Mouse (Mus musculus) stomach, embryonic 16.5 days (tissue): ENCODE data around the gene Tsc1. TPM values are rescaled to one million over a fixed set of nuclear protein-coding genes. Genes with fewer than 3 reads are reported as not detected.

Experiments
- ATAC-seq: fragments of 200-750 bp; cut with Nextera tagmentation; 2 replicates; pipeline ENCODE4 v1.8.0; 2017; ENCODE audit warnings: moderate number of reproducible peaks, moderate TSS enrichment; ENCODE audit not compliant: insufficient read depth, low FRiP score
- H3K27ac ChIP-seq: fragments of 300-500 bp; sonication (generic); 2 replicates; pipeline ENCODE4 v1.5.1; 2014; ENCODE audit warnings: low read length
- H3K27me3 ChIP-seq: fragments of 300-500 bp; sonication (generic); 2 replicates; pipeline ENCODE4 v1.6.1; 2014; ENCODE audit warnings: low read length, control low read depth, mixed read lengths; ENCODE audit not compliant: control insufficient read depth, insufficient read depth
- H3K36me3 ChIP-seq: fragments of 300-500 bp; sonication (generic); 2 replicates; pipeline ENCODE4 v1.6.1; 2014; ENCODE audit warnings: low read length; ENCODE audit not compliant: control insufficient read depth, insufficient read depth
- H3K4me1 ChIP-seq: fragments of 300-500 bp; sonication (generic); 2 replicates; pipeline ENCODE4 v1.6.1; 2014; ENCODE audit warnings: low read length, control low read depth, mixed read lengths; ENCODE audit not compliant: control insufficient read depth, insufficient read depth
- H3K4me2 ChIP-seq: fragments of 300-500 bp; sonication (generic); 2 replicates; pipeline ENCODE4 v1.6.1; 2014; ENCODE audit warnings: low read depth, low read length, mixed read lengths
- H3K4me3 ChIP-seq: fragments of 300-500 bp; sonication (generic); replicated peaks from 2 replicates; pipeline ENCODE4 v1.5.1; 2014; ENCODE audit warnings: mild to moderate bottlenecking, low read length
- H3K9ac ChIP-seq: fragments of 300-500 bp; sonication (generic); 2 replicates; pipeline ENCODE4 v1.6.1; 2014; ENCODE audit warnings: low read length
- H3K9me3 ChIP-seq: fragments of 300-500 bp; sonication (generic); replicated peaks from 2 replicates; pipeline ENCODE4 v1.6.1; 2016; ENCODE audit warnings: low read length, control low read depth; ENCODE audit not compliant: control insufficient read depth
- WGBS: fragments of 180-500 bp; shearing (Covaris S2); extraction: QIAGEN DNeasy Blood & Tissue Kit; methylation state at CpG from one replicate; pipeline ENCODE4 v1.1.7; 2014; 5-methylcytosine and 5-hydroxymethylcytosine counted together
- polyA plus RNA-seq: library from polyadenylated mRNA; unstranded; fragments of >200 nt; fragmentation: Nextera tagmentation; extraction: Ambion mirVana; gene quantifications from 2 replicates; pipeline ENCODE4 v1.2.1, GENCODE M21; 2015

Tsc1 gene
- polyA plus RNA-seq, 1 experiment from 2014 or later, result 18.8 TPM

DNA sequence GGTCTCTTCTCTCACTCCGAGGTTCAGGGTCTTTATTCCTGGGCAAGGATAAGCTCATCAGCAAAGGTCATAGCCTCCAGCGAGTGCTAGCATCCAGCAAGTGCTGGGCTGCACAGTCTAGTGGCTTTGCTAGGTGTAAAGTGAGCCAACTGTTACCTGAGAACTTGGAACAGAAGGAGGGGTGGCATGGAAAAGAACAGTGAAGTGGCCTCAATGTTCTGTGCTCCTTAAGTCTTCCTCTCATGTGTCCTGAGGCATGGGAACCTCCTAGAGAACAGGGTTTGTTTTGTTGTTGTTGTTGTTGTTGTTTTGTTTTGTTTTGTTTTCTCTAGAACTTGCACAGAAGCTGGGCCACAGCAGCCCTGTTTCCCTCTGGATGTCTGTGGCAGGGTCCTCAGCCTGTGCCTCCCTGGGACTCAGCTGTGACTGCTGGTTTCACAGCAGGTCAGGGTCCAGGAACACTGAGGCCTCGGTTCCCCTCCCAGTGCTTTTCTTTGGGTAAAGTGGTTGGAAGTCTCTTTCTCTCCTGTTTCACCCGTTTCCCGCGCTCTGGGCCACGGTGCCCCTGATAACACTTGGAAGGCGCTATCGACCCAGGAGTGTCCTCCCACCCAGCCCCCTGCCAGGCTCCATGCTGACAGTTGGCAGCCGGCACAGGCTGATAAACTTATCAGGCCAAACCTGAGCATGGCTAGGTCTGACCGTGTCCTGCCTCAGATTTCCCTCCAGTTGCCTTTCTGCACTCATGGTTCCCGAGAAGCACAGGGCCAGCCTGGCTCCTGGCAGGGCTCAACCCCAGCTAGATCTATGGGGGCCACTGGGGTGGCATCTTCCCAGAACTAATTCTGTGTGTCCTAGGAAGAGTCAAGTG, 39.1 kb upstream of the Tsc1 start:
- 46% methylated on average over 12 of the region's 12 CpGs for WGBS
- Histone ChIP-seq H3K4me3 (no peak overlapping the region), H3K36me3 (no peaks in the 10 kb centered on the region), H3K9ac (peak overlapping the region; percentile 49; the same call in 1 of the 2 replicates), H3K9me3 (no peaks in the 10 kb centered on the region), H3K27ac (no peak overlapping the region), H3K4me2 (no peak overlapping the region), H3K27me3 (no peaks in the 10 kb centered on the region), H3K4me1 (peaks cover 9% of the 10 kb centered on the region)
- ATAC-seq, result peak; percentile 80

DNA sequence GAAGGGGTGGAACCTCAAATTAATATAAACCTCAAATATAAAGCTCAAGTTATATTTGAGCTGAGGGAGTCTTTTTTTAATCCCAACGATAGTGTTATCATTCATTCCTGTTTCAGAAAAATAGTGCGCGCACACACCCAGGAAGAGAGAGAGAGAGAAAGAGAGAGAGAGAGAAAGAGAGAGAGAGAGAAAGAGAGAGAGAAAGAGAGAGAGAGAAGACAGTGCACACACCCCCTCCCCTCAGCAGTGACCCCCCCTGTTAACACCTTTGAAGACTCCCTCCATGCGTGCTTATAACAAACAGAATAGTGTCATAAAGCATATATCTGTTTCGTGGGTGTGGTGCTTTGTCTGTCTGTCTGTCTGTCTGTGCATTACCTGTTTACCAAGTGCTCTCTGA, 37.5 kb upstream of the Tsc1 start:
- no peak overlapping the region for H3K9ac ChIP-seq
- no peak overlapping the region for H3K4me3 ChIP-seq
- H3K4me2 ChIP-seq, result no peak overlapping the region
- WGBS, result 80% methylated on average over 5 of the region's 5 CpGs
- ATAC-seq, result no peak
- peaks cover 11% of the 10 kb centered on the region for H3K4me1 ChIP-seq
- H3K27ac ChIP-seq, result no peak overlapping the region
- H3K9me3 ChIP-seq, result no peaks in the 10 kb centered on the region
- H3K27me3 ChIP-seq, result no peaks in the 10 kb centered on the region
- H3K36me3 ChIP-seq, result no peaks in the 10 kb centered on the region

DNA sequence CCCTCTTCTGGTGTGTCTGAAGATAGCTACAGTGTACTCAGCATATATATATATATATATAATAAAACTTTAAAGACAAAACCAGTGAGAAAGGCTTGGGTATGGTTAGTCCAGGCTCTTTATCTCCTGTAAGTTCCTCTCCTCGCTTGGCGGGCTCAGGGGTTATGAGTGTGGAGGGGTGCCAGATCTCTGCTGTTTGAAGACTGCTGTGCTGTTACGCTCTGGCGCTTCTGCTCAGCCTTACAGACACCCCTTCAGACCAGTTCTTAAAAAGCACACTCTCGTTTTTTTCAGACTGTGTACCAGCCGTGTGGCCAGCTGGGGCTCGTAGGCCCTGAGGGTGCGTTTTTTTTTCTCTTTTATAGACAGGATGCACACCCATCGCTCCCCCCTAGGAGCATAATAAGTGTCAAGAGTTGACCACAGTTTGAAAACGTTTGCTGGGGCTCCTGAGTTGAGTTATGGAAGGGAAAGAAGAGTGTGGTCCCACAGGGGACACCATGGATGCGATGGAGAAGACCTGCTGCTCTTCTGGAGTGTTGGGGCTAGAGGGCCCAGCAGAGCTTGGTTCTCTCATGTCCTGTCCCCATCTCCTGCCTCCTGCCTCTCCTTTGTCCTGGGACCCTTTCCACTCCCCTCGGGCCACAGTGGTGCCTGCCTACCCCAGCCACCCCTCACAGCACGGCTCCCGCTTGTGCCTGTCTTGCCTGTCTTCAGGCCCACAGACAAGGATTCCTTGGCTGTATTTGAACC, 35.1 kb upstream of the Tsc1 start:
- Histone ChIP-seq H3K9me3 (no peaks in the 10 kb centered on the region), H3K4me2 (no peak overlapping the region), H3K4me3 (no peak overlapping the region), H3K36me3 (no peaks in the 10 kb centered on the region), H3K4me1 (peaks cover 8% of the 10 kb centered on the region), H3K9ac (no peak overlapping the region), H3K27ac (no peak overlapping the region), H3K27me3 (no peaks in the 10 kb centered on the region)
- 69% methylated on average over 14 of the region's 14 CpGs for WGBS
- ATAC-seq, result no peak

DNA sequence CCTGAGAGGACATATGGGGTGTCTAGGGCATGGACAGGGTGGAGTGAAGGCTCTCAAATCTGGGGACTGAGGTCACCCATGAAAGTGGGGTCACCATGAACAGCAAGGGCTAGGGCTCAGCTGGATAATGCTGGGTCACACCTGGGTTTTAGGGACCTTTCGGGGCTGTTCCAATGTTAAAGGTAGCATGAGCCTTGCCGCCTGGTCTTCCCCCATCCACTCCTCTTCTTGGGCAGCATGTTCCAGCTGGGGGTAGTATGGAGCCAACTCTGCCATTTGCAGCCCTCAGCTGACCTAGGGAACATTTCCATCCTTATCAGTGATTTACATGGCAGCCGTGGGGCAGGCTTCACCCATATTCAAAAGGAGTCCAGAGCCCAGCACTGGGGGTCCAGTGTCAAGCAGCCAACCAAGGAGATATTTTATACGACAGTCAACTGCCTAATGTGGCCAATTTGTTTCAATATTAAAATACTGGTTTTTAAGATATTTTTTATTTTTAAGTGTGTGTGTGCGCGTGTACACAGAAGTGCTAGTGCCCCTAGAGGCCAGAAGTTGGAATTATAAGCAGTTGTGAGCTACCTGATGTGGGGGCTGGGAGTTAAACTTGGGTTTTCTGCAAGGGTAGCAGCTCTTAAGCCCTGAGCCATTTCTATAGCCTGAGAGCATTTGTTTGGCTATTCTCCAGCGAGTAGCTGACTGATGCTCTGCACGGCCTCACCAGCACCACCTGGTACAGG, 34.3 kb upstream of the Tsc1 start:
- no peak overlapping the region for H3K4me3 ChIP-seq
- H3K9me3 ChIP-seq, result no peaks in the 10 kb centered on the region
- no peak overlapping the region for H3K9ac ChIP-seq
- H3K4me2 ChIP-seq, result no peak overlapping the region
- H3K4me1 ChIP-seq, result peaks cover 8% of the 10 kb centered on the region
- ATAC-seq, result no peak
- 62% methylated on average over 8 of the region's 8 CpGs for WGBS
- no peak overlapping the region for H3K27ac ChIP-seq
- H3K27me3 ChIP-seq, result no peaks in the 10 kb centered on the region
- no peaks in the 10 kb centered on the region for H3K36me3 ChIP-seq

DNA sequence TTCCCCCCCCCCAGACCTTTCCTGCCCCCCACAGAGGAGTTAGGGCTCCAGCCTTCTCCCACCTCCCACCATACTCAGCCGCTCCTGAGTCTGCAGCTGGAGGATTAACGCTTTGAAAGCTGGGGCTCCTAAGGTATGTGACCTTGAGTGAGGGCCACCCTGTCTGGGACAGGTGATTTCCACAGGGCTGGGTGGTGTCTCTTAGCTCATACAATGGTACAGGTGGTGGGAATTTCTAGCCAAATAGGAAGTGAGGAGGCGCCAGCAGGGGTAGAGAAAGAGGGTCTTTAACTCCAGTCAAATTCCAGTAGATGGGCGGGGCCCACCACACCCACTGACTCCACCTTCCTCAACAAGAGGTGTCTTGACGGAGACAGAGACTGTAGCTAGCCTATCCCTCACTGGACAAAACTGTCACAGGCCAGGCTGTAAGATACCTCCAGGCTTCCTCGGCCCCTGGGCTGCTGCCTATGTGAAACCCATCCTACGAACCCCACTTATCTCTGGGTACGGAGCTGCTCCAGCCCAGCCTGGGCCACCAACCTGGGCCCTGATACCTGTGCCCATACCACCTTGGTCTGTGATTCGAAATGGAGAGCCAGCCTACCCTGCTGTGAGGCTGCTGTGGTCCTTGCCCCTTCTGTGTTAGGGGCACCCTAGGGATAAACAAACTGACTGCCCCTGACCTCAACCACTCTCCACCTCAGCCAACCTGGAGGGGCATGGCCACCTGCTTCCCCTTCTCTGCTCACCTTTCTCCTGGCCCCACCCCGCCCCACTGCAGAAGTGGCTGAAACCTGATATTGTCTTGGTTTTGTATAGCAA, 33.5 kb upstream of the Tsc1 start:
- Histone ChIP-seq H3K4me1 (peaks cover 6% of the 10 kb centered on the region; the same call in 1 of the 2 replicates), H3K36me3 (no peaks in the 10 kb centered on the region), H3K27ac (no peak overlapping the region), H3K4me3 (no peak overlapping the region), H3K4me2 (no peak overlapping the region), H3K9me3 (no peaks in the 10 kb centered on the region), H3K9ac (no peak overlapping the region), H3K27me3 (no peaks in the 10 kb centered on the region)
- ATAC-seq, result no peak
- WGBS, result 41% methylated on average over 10 of the region's 10 CpGs

DNA sequence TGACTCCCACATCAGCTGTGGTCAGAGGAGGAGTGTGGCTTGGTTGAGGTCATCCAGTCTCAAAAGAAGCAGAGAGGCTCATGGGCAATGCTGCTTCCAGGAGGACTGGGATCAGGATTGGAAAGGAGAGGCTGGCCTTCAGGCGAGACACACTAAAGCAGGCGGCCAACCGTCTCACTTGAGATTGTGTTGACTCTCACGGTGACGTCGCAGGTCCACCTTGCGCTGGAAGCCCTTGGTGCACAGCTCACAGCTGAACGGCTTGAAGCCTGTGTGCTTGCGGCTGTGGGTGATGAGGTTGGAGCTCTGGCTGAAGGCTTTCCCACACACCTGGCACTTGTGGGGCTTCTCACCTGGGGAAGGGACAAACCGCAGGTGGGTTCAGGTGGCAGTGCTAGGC, 31.2 kb upstream of the Tsc1 start:
- Histone ChIP-seq H3K27ac (no peak overlapping the region), H3K27me3 (no peaks in the 10 kb centered on the region), H3K9ac (no peak overlapping the region), H3K36me3 (no peaks in the 10 kb centered on the region), H3K4me1 (peaks cover 6% of the 10 kb centered on the region; the same call in 1 of the 2 replicates), H3K4me3 (no peak overlapping the region), H3K9me3 (no peaks in the 10 kb centered on the region), H3K4me2 (no peak overlapping the region)
- 76% methylated on average over 10 of the region's 10 CpGs for WGBS
- ATAC-seq, result no peak

DNA sequence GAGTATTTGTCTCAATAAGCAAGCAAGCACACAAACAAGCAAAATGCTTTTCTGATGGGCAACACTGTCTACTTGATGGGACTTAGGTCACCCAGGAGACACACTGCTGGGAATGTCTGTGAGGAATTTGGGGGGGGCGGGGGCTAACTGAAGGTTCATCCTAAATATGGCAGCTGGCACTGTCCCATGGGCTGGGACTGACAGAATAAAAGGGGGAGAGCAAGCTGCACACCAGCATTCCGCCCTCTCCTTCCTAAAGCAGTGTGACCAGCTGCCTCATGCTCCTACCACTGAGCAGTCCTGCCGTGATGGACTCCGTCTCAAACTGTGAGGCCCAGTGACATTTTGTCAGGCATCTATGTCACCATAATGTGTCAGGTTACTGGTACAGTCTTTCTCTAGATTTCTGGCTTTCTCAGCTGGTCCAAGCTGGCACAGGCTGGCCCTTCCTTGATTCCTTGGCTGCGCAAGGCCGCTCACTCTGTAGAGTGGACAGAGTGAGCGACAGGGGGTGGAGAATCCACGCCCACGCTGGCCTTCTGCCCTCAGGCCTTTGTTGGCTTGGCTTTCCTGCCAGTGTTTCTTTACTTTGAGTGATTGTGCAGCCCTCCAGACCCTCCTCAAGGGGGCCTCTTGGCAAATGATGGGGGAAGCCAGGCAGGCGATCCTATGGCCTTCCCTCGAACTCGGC, 30.2 kb upstream of the Tsc1 start:
- H3K9ac ChIP-seq, result no peak overlapping the region
- H3K36me3 ChIP-seq, result no peaks in the 10 kb centered on the region
- ATAC-seq, result no peak; the same call in 1 of the 2 replicates
- WGBS, result 74% methylated on average over 12 of the region's 12 CpGs
- H3K4me3 ChIP-seq, result no peak overlapping the region
- peaks cover 6% of the 10 kb centered on the region; the same call in 1 of the 2 replicates for H3K4me1 ChIP-seq
- H3K27ac ChIP-seq, result no peak overlapping the region
- H3K4me2 ChIP-seq, result no peak overlapping the region
- no peaks in the 10 kb centered on the region for H3K27me3 ChIP-seq
- H3K9me3 ChIP-seq, result no peaks in the 10 kb centered on the region

DNA sequence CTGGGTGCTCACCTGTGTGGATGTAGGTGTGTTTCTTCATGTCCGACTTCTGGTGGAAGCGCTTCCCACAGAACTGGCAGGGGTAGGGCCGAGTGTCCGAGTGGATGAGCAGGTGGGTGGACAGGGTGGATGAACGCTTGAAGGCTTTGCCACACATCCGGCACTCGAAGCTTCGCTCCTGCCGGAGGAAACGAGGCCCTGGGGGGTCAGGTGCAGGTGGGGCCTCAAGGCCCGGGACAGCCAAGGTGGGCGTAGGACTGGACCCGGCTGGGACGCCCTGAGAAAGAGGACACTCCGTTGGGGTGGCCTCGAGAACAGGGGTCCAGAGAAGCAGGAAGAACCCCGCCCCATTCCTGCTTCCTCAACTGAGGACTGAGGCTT, 29.6 kb upstream of the Tsc1 start:
- 84% methylated on average over 17 of the region's 17 CpGs for WGBS
- ATAC-seq, result no peak

More for the DNA sequence above, 29.6 kb upstream of the Tsc1 start:
- no peak overlapping the region for H3K9ac ChIP-seq
- no peaks in the 10 kb centered on the region for H3K9me3 ChIP-seq
- H3K4me2 ChIP-seq, result no peak overlapping the region
- H3K4me3 ChIP-seq, result no peak overlapping the region
- H3K4me1 ChIP-seq, result peaks cover 6% of the 10 kb centered on the region; the same call in 1 of the 2 replicates
- H3K27ac ChIP-seq, result no peak overlapping the region
- H3K27me3 ChIP-seq, result no peaks in the 10 kb centered on the region
- no peaks in the 10 kb centered on the region for H3K36me3 ChIP-seq
